Mouse (Mus musculus): ENCODE measurements around the gene Klrg1. TPM values are rescaled to one million over a fixed set of nuclear protein-coding genes. Genes with fewer than 3 reads are reported as not detected.

Gene Klrg1
- total and polyA plus RNA-seq, 3 experiments: 0.28 to 1.0 TPM; not detected in 1

- H3K27ac ChIP-seq (ENCODE audit: control insufficient read depth, low read depth, low read length): no peak overlapping the region
- H3K4me1 ChIP-seq (ENCODE audit: control insufficient read depth in 1 of 2, insufficient read depth in 2 of 2, low read length in 2 of 2): peaks cover 21 to 35% of the 10 kb centered on the region in 2 experiments
- H3K27me3 ChIP-seq (ENCODE audit: control insufficient read depth in 1 of 2, insufficient read depth in 2 of 2, low read length in 2 of 2): no peaks in the 10 kb centered on the region
- no peaks in the 10 kb centered on the region for H3K79me2 ChIP-seq (ENCODE audit: control insufficient read depth, insufficient read depth, low read length, poor library complexity)
- no peak overlapping the region for H3K4me3 ChIP-seq (ENCODE audit: control insufficient read depth in 1 of 2, insufficient read depth in 1 of 2, low read depth in 2 of 2, low read length in 2 of 2)
- H3K36me3 ChIP-seq (ENCODE audit: control insufficient read depth in 1 of 2, insufficient read depth in 2 of 2, low read length in 2 of 2): peaks cover 0 to 21% of the 10 kb centered on the region in 2 experiments; a peak in 2 of 4 replicates
- no peaks in the 10 kb centered on the region for H3K9me3 ChIP-seq (replicated peaks; ENCODE audit: insufficient read depth, low read length)
- no peak for DNase-seq (ENCODE audit: low read depth, low spot score)
- TF ChIP-seq EP300 (IDR thresholded peaks at IDR 0.05; ENCODE audit: low read depth in 1 of 2, low read length in 2 of 2): peak; percentile 3 to 6; a peak in 2 of 4 replicates
- TF ChIP-seq ZC3H11A (IDR thresholded peaks at IDR 0.05; ENCODE audit: low read depth, low read length): no peak
- TF ChIP-seq JUND (IDR thresholded peaks at IDR 0.05; ENCODE audit: low read depth, low read length): peak; percentile 60; the same call in 1 of the 2 replicates
- no peak for TF ChIP-seq ZKSCAN1 (IDR thresholded peaks at IDR 0.05; ENCODE audit: low read depth, low read length)
- no peak for TF ChIP-seq TCF12 (IDR thresholded peaks at IDR 0.05; ENCODE audit: low read depth, low read length)
- no peak for TF ChIP-seq CHD1 (IDR thresholded peaks at IDR 0.05; ENCODE audit: low read depth, low read length)
- no peak for TF ChIP-seq POLR2AphosphoS2 (IDR thresholded peaks at IDR 0.05; ENCODE audit: low read length)
- no peak for TF ChIP-seq MAZ (IDR thresholded peaks at IDR 0.05; ENCODE audit: low read depth, low read length)
- no peak for TF ChIP-seq KAT2A (conservative IDR thresholded peaks at IDR 0.05; ENCODE audit: low read depth, low read length)
- no peak overlapping the region for H3K9ac ChIP-seq (ENCODE audit: control insufficient read depth, low read depth, low read length, poor library complexity, severe bottlenecking)
Observed at GRCm38 (mm10) chr6:122289313-122289712, 6.6 kb upstream of the Klrg1 start.

DNA sequence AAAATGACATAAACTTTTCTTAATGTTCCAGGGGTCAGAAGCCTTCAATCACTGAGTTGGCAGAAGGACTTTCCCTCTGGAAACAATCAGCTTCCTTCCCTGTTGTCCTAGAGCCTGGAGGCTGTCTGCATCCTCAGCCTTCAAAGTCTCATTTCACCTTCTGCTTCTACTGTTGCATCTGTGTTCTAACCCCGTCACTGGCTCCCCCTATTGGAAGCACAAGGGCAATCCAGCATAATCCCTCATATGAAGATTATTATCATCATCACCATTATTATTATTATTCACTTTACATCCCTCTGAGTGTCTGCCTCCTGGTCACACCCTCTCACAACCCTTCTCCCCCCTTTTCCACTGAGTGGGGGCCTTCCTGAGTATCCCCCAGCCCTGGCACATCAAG is 5.6 kb upstream of the Klrg1 start:
- TF ChIP-seq ZC3H11A (IDR thresholded peaks at IDR 0.05; ENCODE audit: low read depth, low read length) (peak; percentile 52), ETS1 (IDR thresholded peaks at IDR 0.05; ENCODE audit: low read depth, low read length) (no peak), CTCF (IDR thresholded peaks at IDR 0.05 in 2 of 3, conservative IDR thresholded peaks at IDR 0.05 in 1 of 3; ENCODE audit: control insufficient read depth in 1 of 3, insufficient read depth in 1 of 3, low read depth in 2 of 3, low read length in 3 of 3, poor library complexity in 1 of 3, severe bottlenecking in 1 of 3) (peak; percentile 37 to 65 (median 62)), RAD21 (IDR thresholded peaks at IDR 0.05; ENCODE audit: low read depth, low read length) (peak; percentile 53), MYB (IDR thresholded peaks at IDR 0.05; ENCODE audit: low read depth, low read length) (no peak), SMC3 (IDR thresholded peaks at IDR 0.05; ENCODE audit: low read depth, low read length) (peak; percentile 48), GATA1 (IDR thresholded peaks at IDR 0.05; ENCODE audit: low read depth, low read length) (no peak)
- Histone ChIP-seq H3K4me3 (ENCODE audit: control insufficient read depth in 1 of 2, insufficient read depth in 1 of 2, low read depth in 2 of 2, low read length in 2 of 2) (no peak overlapping the region), H3K27me3 (ENCODE audit: control insufficient read depth in 1 of 2, insufficient read depth in 2 of 2, low read length in 2 of 2) (no peaks in the 10 kb centered on the region), H3K36me3 (ENCODE audit: control insufficient read depth in 1 of 2, insufficient read depth in 2 of 2, low read length in 2 of 2) (peaks cover 0 to 13% of the 10 kb centered on the region in 2 experiments; a peak in 2 of 4 replicates), H3K27ac (ENCODE audit: control insufficient read depth, low read depth, low read length) (no peak overlapping the region), H3K79me2 (ENCODE audit: control insufficient read depth, insufficient read depth, low read length, poor library complexity) (no peaks in the 10 kb centered on the region), H3K9me3 (replicated peaks; ENCODE audit: insufficient read depth, low read length) (no peaks in the 10 kb centered on the region), H3K9ac (ENCODE audit: control insufficient read depth, low read depth, low read length, poor library complexity, severe bottlenecking) (no peak overlapping the region), H3K4me1 (ENCODE audit: control insufficient read depth in 1 of 2, insufficient read depth in 2 of 2, low read length in 2 of 2) (peaks cover 15 to 25% of the 10 kb centered on the region in 2 experiments)
- peak; percentile 50 for DNase-seq (ENCODE audit: low read depth, low spot score)

- no peak for DNase-seq (ENCODE audit: low read depth, low spot score)
- Histone ChIP-seq H3K27ac (ENCODE audit: control insufficient read depth, low read depth, low read length) (no peak overlapping the region), H3K36me3 (ENCODE audit: control insufficient read depth in 1 of 2, insufficient read depth in 2 of 2, low read length in 2 of 2) (no peaks in the 10 kb centered on the region; a peak in 1 of 4 replicates), H3K27me3 (ENCODE audit: control insufficient read depth in 1 of 2, insufficient read depth in 2 of 2, low read length in 2 of 2) (no peaks in the 10 kb centered on the region), H3K79me2 (ENCODE audit: control insufficient read depth, insufficient read depth, low read length, poor library complexity) (no peaks in the 10 kb centered on the region), H3K9me3 (replicated peaks; ENCODE audit: insufficient read depth, low read length) (no peaks in the 10 kb centered on the region), H3K9ac (ENCODE audit: control insufficient read depth, low read depth, low read length, poor library complexity, severe bottlenecking) (no peak overlapping the region), H3K4me1 (ENCODE audit: control insufficient read depth in 1 of 2, insufficient read depth in 2 of 2, low read length in 2 of 2) (peaks cover 0 to 6% of the 10 kb centered on the region in 2 experiments; a peak in 1 of 4 replicates), H3K4me3 (ENCODE audit: control insufficient read depth in 1 of 2, insufficient read depth in 1 of 2, low read depth in 2 of 2, low read length in 2 of 2) (no peak overlapping the region)
- TF ChIP-seq E2F4 (IDR thresholded peaks at IDR 0.05; ENCODE audit: borderline replicate concordance, low read depth, low read length) (no peak), GABPA (IDR thresholded peaks at IDR 0.05; ENCODE audit: low read depth, low read length) (no peak), SIN3A (IDR thresholded peaks at IDR 0.05; ENCODE audit: low read length) (no peak), KAT2A (conservative IDR thresholded peaks at IDR 0.05; ENCODE audit: low read depth, low read length) (no peak), CHD1 (IDR thresholded peaks at IDR 0.05; ENCODE audit: low read depth, low read length) (no peak), POLR2AphosphoS2 (IDR thresholded peaks at IDR 0.05; ENCODE audit: low read length) (no peak), ETS1 (IDR thresholded peaks at IDR 0.05; ENCODE audit: low read depth, low read length) (no peak), GATA1 (IDR thresholded peaks at IDR 0.05; ENCODE audit: low read depth, low read length) (no peak), ZMIZ1 (IDR thresholded peaks at IDR 0.05; ENCODE audit: low read depth, low read length) (no peak), NELFE (IDR thresholded peaks at IDR 0.05; ENCODE audit: low read depth, low read length) (no peak), MXI1 (IDR thresholded peaks at IDR 0.05; ENCODE audit: low read depth, low read length) (no peak), JUND (IDR thresholded peaks at IDR 0.05; ENCODE audit: low read depth, low read length) (no peak), MAZ (IDR thresholded peaks at IDR 0.05; ENCODE audit: low read depth, low read length) (no peak), TAL1 (IDR thresholded peaks at IDR 0.05; ENCODE audit: low read length) (no peak)
Observed at GRCm38 (mm10) chr6:122284823-122285222, 2.1 kb upstream of the Klrg1 start.
